Comparison of ENCODE assay signal across 13 mouse cellular contexts in genomic region chr3:27205514-27206220, GRCm38 (mm10). TPM values are rescaled to one million over a fixed set of nuclear protein-coding genes. Genes with fewer than 3 reads are reported as not detected.
DNase-seq lines count a peak whose midpoint lies in the region; ATAC-seq and TF ChIP-seq lines count a peak whose summit lies in the region.
"Had no signal": no experiment of that assay in that cellular context is flagged by ENCODE, and none has a peak within 500 bp of the region (broad histone marks: within the 10 kb centered on the region; RNA-seq: fewer than 3 reads in every experiment).

No protein-coding gene starts in this region.

- DNase-seq in heart, adult 2 months, result no peak
- DNase-seq in heart, postnatal 14 days, result no peak
- DNase-seq in kidney, adult 8-10 months, result no peak
- peak; percentile 38 for DNase-seq in retina, embryonic 14.5 days (ENCODE audit: low spot score)
- no peak for DNase-seq in retina, postnatal 1 day
- DNase-seq in stomach, postnatal 0 days (ENCODE audit: low spot score), result no peak
- no peak for DNase-seq in gastrocnemius, adult 18-20 months (ENCODE audit: low spot score)
- DNase-seq: cerebellum, postnatal 14 days; right cerebral cortex, adult 18-20 months had no signal

- H3K4me3 ChIP-seq in heart, adult 2 months, result no peak overlapping the region
- H3K4me3 ChIP-seq in kidney, embryonic 14.5 days (ENCODE audit: low read length), result no peak overlapping the region
- no peak overlapping the region for H3K4me3 ChIP-seq in stomach, postnatal 0 days (ENCODE audit: low read depth, low read length)
- H3K4me3 ChIP-seq: hindbrain, embryonic 13.5 days; liver, embryonic 15.5 days; midbrain, embryonic 13.5 days had no signal

- no peak for TF ChIP-seq CTCF in heart, adult 2 months (IDR thresholded peaks at IDR 0.05)
- no peak for TF ChIP-seq CTCF in stomach, postnatal 0 days (IDR thresholded peaks at IDR 0.05; ENCODE audit: low read depth)

- peak; percentile 60; the same call in 1 of the 2 replicates for ATAC-seq in kidney, embryonic 14.5 days (ENCODE audit: low FRiP score, low TSS enrichment)
- no peak for ATAC-seq in stomach, postnatal 0 days (ENCODE audit: low FRiP score, low TSS enrichment)
- ATAC-seq: midbrain, embryonic 13.5 days had no signal

- no peaks in the 10 kb centered on the region for H3K27me3 ChIP-seq in heart, adult 2 months (ENCODE audit: control insufficient read depth, insufficient read depth, low read length)
- H3K27me3 ChIP-seq in kidney, embryonic 14.5 days (ENCODE audit: control insufficient read depth, insufficient read depth, low read length), result no peaks in the 10 kb centered on the region
- no peaks in the 10 kb centered on the region for H3K27me3 ChIP-seq in stomach, postnatal 0 days (ENCODE audit: control insufficient read depth, insufficient read depth, low read length)
- H3K27me3 ChIP-seq: hindbrain, embryonic 13.5 days; liver, embryonic 15.5 days; midbrain, embryonic 13.5 days had no signal

- WGBS in heart, adult 2 months, result 62% methylated on average over 9 of the region's 9 CpGs
- 57% methylated on average over 9 of the region's 9 CpGs for WGBS in kidney, embryonic 14.5 days
- WGBS in stomach, postnatal 0 days, result 55% methylated on average over 9 of the region's 9 CpGs

- 0 out of 2 replicates have a peak, but pooled peaks cover 5% of the 10 kb centered on the region for H3K9me3 ChIP-seq in kidney, embryonic 14.5 days (ENCODE audit: control insufficient read depth, low read length)
- H3K9me3 ChIP-seq in stomach, postnatal 0 days (ENCODE audit: control insufficient read depth, low read length), result no peaks in the 10 kb centered on the region
- H3K9me3 ChIP-seq: hindbrain, embryonic 13.5 days; liver, embryonic 15.5 days; midbrain, embryonic 13.5 days had no signal

- no peaks in the 10 kb centered on the region for H3K79me2 ChIP-seq in heart, adult 2 months (replicated peaks; ENCODE audit: control insufficient read depth, insufficient read depth, low read length)

- H3K27ac ChIP-seq in heart, adult 2 months, result peak overlapping the region; percentile 41
- peak overlapping the region; percentile 53 for H3K27ac ChIP-seq in kidney, embryonic 14.5 days (ENCODE audit: low read depth, low read length)
- H3K27ac ChIP-seq in stomach, postnatal 0 days (replicated peaks), result peak overlapping the region; percentile 83
- H3K27ac ChIP-seq: hindbrain, embryonic 13.5 days; liver, embryonic 15.5 days; midbrain, embryonic 13.5 days had no signal

- no peak overlapping the region for H3K4me2 ChIP-seq in kidney, embryonic 14.5 days (replicated peaks; ENCODE audit: low read depth, low read length)
- H3K4me2 ChIP-seq in stomach, postnatal 0 days (replicated peaks; ENCODE audit: low read depth), result no peak overlapping the region
- H3K4me2 ChIP-seq: hindbrain, embryonic 13.5 days; liver, embryonic 15.5 days; midbrain, embryonic 13.5 days had no signal

- TF ChIP-seq POLR2A in heart, adult 2 months (IDR thresholded peaks at IDR 0.05; ENCODE audit: insufficient read depth, low read depth, low read length), result no peak

- H3K36me3 ChIP-seq in heart, adult 2 months (ENCODE audit: control insufficient read depth, insufficient read depth, low read length), result no peaks in the 10 kb centered on the region; the same call in 1 of the 2 replicates
- H3K36me3 ChIP-seq in kidney, embryonic 14.5 days (ENCODE audit: control insufficient read depth, insufficient read depth, low read length), result no peaks in the 10 kb centered on the region
- no peaks in the 10 kb centered on the region; the same call in 1 of the 2 replicates for H3K36me3 ChIP-seq in stomach, postnatal 0 days (ENCODE audit: control insufficient read depth, insufficient read depth, low read length)
- H3K36me3 ChIP-seq: hindbrain, embryonic 13.5 days; liver, embryonic 15.5 days; midbrain, embryonic 13.5 days had no signal

- intact Hi-C loops in heart, adult 2 months (cut with DNase I), result no loop called here
- intact Hi-C loops in heart, postnatal 14 days (cut with DNase I), result no loop called here

- H3K4me1 ChIP-seq in heart, adult 2 months (ENCODE audit: control insufficient read depth, insufficient read depth, low read length), result peaks cover 12% of the 10 kb centered on the region
- no peaks in the 10 kb centered on the region; the same call in 1 of the 2 replicates for H3K4me1 ChIP-seq in kidney, embryonic 14.5 days (ENCODE audit: control insufficient read depth, insufficient read depth, low read length)
- peaks cover 3% of the 10 kb centered on the region; the same call in 1 of the 2 replicates for H3K4me1 ChIP-seq in stomach, postnatal 0 days (replicated peaks; ENCODE audit: control insufficient read depth, insufficient read depth)
- H3K4me1 ChIP-seq: liver, embryonic 15.5 days; midbrain, embryonic 13.5 days had no signal

- no peak overlapping the region for H3K9ac ChIP-seq in heart, adult 2 months (ENCODE audit: low read depth, low read length)
- no peak overlapping the region for H3K9ac ChIP-seq in kidney, embryonic 14.5 days (ENCODE audit: low read depth, low read length)
- 0 out of 2 replicates have a peak overlapping the region, but pooled peaks have one; percentile 13 for H3K9ac ChIP-seq in stomach, postnatal 0 days (ENCODE audit: low read length)
- H3K9ac ChIP-seq: hindbrain, embryonic 13.5 days; liver, embryonic 15.5 days; midbrain, embryonic 13.5 days had no signal

- no peak for TF ChIP-seq EP300 in heart, adult 2 months (IDR thresholded peaks at IDR 0.05; ENCODE audit: insufficient read depth, low read depth, low read length)
- no peak for TF ChIP-seq EP300 in stomach, postnatal 0 days (optimal IDR thresholded peaks at IDR 0.05)

RNA-seq across cellular contexts. Expression of gene Nceh1, which starts 22.9 kb away (rescaled TPM):
- total RNA-seq in heart, adult 2 months (2021), result 100 to 1,000 TPM; 201 to 233 TPM
- polyA plus RNA-seq in heart, adult 2 months (2012; rRNA removed), result 81.3 and 118 TPM in 2 replicates
- total RNA-seq in heart, postnatal 14 days (2021), result 100 to 1,000 TPM; 165 to 174 TPM
- polyA plus RNA-seq in kidney, embryonic 14.5 days (2014; fragmentation: Nextera tagmentation; extraction: Ambion mirVana), result 7.8 and 9.3 TPM in 2 replicates
- polyA plus RNA-seq in stomach, postnatal 0 days (2015; fragmentation: Nextera tagmentation; extraction: Ambion mirVana), result 23.3 and 28.4 TPM in 2 replicates
- total RNA-seq in gastrocnemius, adult 18-20 months (2021), result 10 to 100 TPM; 17.8 to 20.0 TPM

RNA-seq across cellular contexts. Expression of gene Ect2, which starts 52.0 kb away (rescaled TPM):
- under 1 TPM; 0.39 to 0.73 TPM for total RNA-seq in heart, adult 2 months (2021)
- 0.12 and 0.29 TPM in 2 replicates for polyA plus RNA-seq in heart, adult 2 months (2012; rRNA removed)
- 1 to 10 TPM; 2.7 to 4.9 TPM for total RNA-seq in heart, postnatal 14 days (2021)
- polyA plus RNA-seq in kidney, embryonic 14.5 days (2014; fragmentation: Nextera tagmentation; extraction: Ambion mirVana), result 43.3 and 69.8 TPM in 2 replicates
- 7.8 and 8.6 TPM in 2 replicates for polyA plus RNA-seq in stomach, postnatal 0 days (2015; fragmentation: Nextera tagmentation; extraction: Ambion mirVana)
- under 1 TPM in 1 of 2 experiments, not detected in 1; 0.07 TPM for total RNA-seq in gastrocnemius, adult 18-20 months (2021)

Comparison
In these comparisons a context has a peak if more than half of its experiments do, and no peak if none do; other contexts are left out.
1. RNA of gene Nceh1, which starts 22.9 kb away (total RNA-seq): 201 to 233 TPM in heart, adult 2 months and 165 to 174 TPM in heart, postnatal 14 days; 17.8 to 20.0 TPM in gastrocnemius, adult 18-20 months; every median in the first group is over 4 times any median in the second.
2. Peak in every context shown above with its lines, with median percentiles within 50 percentile points of each other: H3K27ac ChIP-seq.